8 mouse cellular contexts compared by ENCODE assay signal in genomic region chr19:14595390-14595997, GRCm38 (mm10). TPM values are rescaled to one million over a fixed set of nuclear protein-coding genes. Genes with fewer than 3 reads are reported as not detected.
DNase-seq lines count a peak whose midpoint lies in the region; ATAC-seq and TF ChIP-seq lines count a peak whose summit lies in the region.

No protein-coding gene starts in this region.

- peak overlapping the region; percentile 64 for H3K4me2 ChIP-seq in limb, embryonic 14.5 days (replicated peaks; ENCODE audit: low read depth, low read length, severe bottlenecking)
- peak overlapping the region; percentile 62 for H3K4me2 ChIP-seq in stomach, embryonic 16.5 days (ENCODE audit: low read depth, low read length)

- H3K4me1 ChIP-seq in cerebellum, adult 2 months (ENCODE audit: control insufficient read depth, insufficient read depth, low read length) = no peaks in the 10 kb centered on the region
- H3K4me1 ChIP-seq in megakaryocyte, embryonic 14.5 days = peaks cover 22% of the 10 kb centered on the region
- peaks cover 31% of the 10 kb centered on the region for H3K4me1 ChIP-seq in limb, embryonic 14.5 days (ENCODE audit: control insufficient read depth, insufficient read depth, low read length)
- peaks cover 13% of the 10 kb centered on the region; the same call in 1 of the 2 replicates for H3K4me1 ChIP-seq in stomach, embryonic 16.5 days (ENCODE audit: control insufficient read depth, insufficient read depth, low read length)

- no peaks in the 10 kb centered on the region for H3K27me3 ChIP-seq in cerebellum, adult 2 months (ENCODE audit: control insufficient read depth, insufficient read depth, low read length)
- no peaks in the 10 kb centered on the region for H3K27me3 ChIP-seq in megakaryocyte, embryonic 14.5 days (replicated peaks)
- no peaks in the 10 kb centered on the region for H3K27me3 ChIP-seq in limb, embryonic 14.5 days (ENCODE audit: control insufficient read depth, insufficient read depth, low read length)
- 0 out of 2 replicates have a peak, but pooled peaks cover 1% of the 10 kb centered on the region for H3K27me3 ChIP-seq in stomach, embryonic 16.5 days (ENCODE audit: control insufficient read depth, insufficient read depth, low read length)

- 77% methylated on average over 11 of the region's 11 CpGs for WGBS in cerebellum, adult 2 months
- 11% methylated on average over 11 of the region's 11 CpGs for WGBS in limb, embryonic 14.5 days
- 27% methylated on average over 11 of the region's 11 CpGs for WGBS in stomach, embryonic 16.5 days

- TF ChIP-seq POLR2A in cerebellum, adult 2 months (IDR thresholded peaks at IDR 0.05; ENCODE audit: borderline replicate concordance, insufficient read depth, low read length) = no peak
- no peak for TF ChIP-seq POLR2A in limb, embryonic 14.5 days (IDR thresholded peaks at IDR 0.05; ENCODE audit: borderline replicate concordance, extremely low read depth, insufficient read depth, insufficient read length)

- peaks cover 43% of the 10 kb centered on the region for H3K36me3 ChIP-seq in megakaryocyte, embryonic 14.5 days (replicated peaks; ENCODE audit: low read length)
- peaks cover 6% of the 10 kb centered on the region; the same call in 1 of the 2 replicates for H3K36me3 ChIP-seq in limb, embryonic 14.5 days (ENCODE audit: control insufficient read depth, insufficient read depth, low read length)
- no peaks in the 10 kb centered on the region for H3K36me3 ChIP-seq in stomach, embryonic 16.5 days (ENCODE audit: control insufficient read depth, insufficient read depth, low read length)

- H3K9me3 ChIP-seq in megakaryocyte, embryonic 14.5 days = no peaks in the 10 kb centered on the region
- no peaks in the 10 kb centered on the region for H3K9me3 ChIP-seq in limb, embryonic 14.5 days (ENCODE audit: control insufficient read depth, low read length)
- H3K9me3 ChIP-seq in stomach, embryonic 16.5 days (replicated peaks; ENCODE audit: control insufficient read depth, low read length) = no peaks in the 10 kb centered on the region

- DNase-seq in cerebellum, adult 2 months = peak; percentile 17 to 23
- DNase-seq in cerebellum, adult 18-20 months = no peak
- DNase-seq in limb, embryonic 14.5 days (ENCODE audit: low spot score) = no peak
- no peak for DNase-seq in thymus, postnatal 4 days

- no peak overlapping the region for H3K27ac ChIP-seq in cerebellum, adult 2 months (ENCODE audit: insufficient read depth, low read length)
- H3K27ac ChIP-seq in limb, embryonic 14.5 days (replicated peaks; ENCODE audit: low read depth, low read length) = no peak overlapping the region
- no peak overlapping the region for H3K27ac ChIP-seq in stomach, embryonic 16.5 days (ENCODE audit: low read length)

- no peak overlapping the region for H3K9ac ChIP-seq in limb, embryonic 14.5 days (ENCODE audit: low read depth, low read length, severe bottlenecking)
- H3K9ac ChIP-seq in stomach, embryonic 16.5 days (ENCODE audit: low read length) = peak overlapping the region; percentile 37; the same call in 1 of the 2 replicates

- H3K4me3 ChIP-seq in cerebellum, adult 2 months (replicated peaks; ENCODE audit: insufficient read depth, low read depth, low read length) = peak overlapping the region; percentile 40
- H3K4me3 ChIP-seq in megakaryocyte, embryonic 14.5 days (replicated peaks) = peak overlapping the region; percentile 74
- H3K4me3 ChIP-seq in limb, embryonic 14.5 days (replicated peaks; ENCODE audit: low read length) = peak overlapping the region; percentile 89
- peak overlapping the region; percentile 30 for H3K4me3 ChIP-seq in stomach, embryonic 16.5 days (replicated peaks; ENCODE audit: low read length)

- ATAC-seq in megakaryocyte, adult 5-6 weeks (ENCODE audit: poor library complexity, severe bottlenecking) = no peak
- no peak for ATAC-seq in limb, embryonic 14.5 days (ENCODE audit: low FRiP score, low read depth)
- ATAC-seq in stomach, embryonic 16.5 days (ENCODE audit: insufficient read depth, low FRiP score) = no peak
- no peak for ATAC-seq in megakaryocyte-erythroid progenitor cell, adult 5-6 weeks (replicated peaks; ENCODE audit: low FRiP score, low TSS enrichment, poor library complexity, severe bottlenecking)

- no peak for TF ChIP-seq CTCF in cerebellum, adult 2 months (IDR thresholded peaks at IDR 0.05; ENCODE audit: borderline replicate concordance, insufficient read depth, low read depth, low read length)

RNA-seq across cellular contexts. Expression of gene Tle4, which starts 2.4 kb away (rescaled TPM):
- polyA plus RNA-seq in cerebellum, adult 2 months (2012; rRNA removed) = 16.1 and 16.3 TPM in 2 replicates
- 3.8 and 5.4 TPM in 2 replicates for polyA plus RNA-seq in megakaryocyte, embryonic 14.5 days (2012; ENCODE audit: insufficient read depth, low replicate concordance)
- 32.3 and 38.4 TPM in 2 replicates for total RNA-seq in megakaryocyte, adult 5-6 weeks (2015)
- total RNA-seq in megakaryocyte, adult 5-6 weeks (2017) = 18.6 and 22.3 TPM in 2 replicates
- polyA plus RNA-seq in limb, embryonic 14.5 days (2012; rRNA removed) = 20.3 and 24.4 TPM in 2 replicates
- polyA plus RNA-seq in limb, embryonic 14.5 days (2014; fragmentation: Nextera tagmentation; extraction: Ambion mirVana) = 20.6 and 24.5 TPM in 2 replicates
- 10.6 and 10.9 TPM in 2 replicates for polyA plus RNA-seq in stomach, embryonic 16.5 days (2015; fragmentation: Nextera tagmentation; extraction: Ambion mirVana)
- total RNA-seq in megakaryocyte-erythroid progenitor cell, adult 5-6 weeks (2014; fragmentation: Nextera tagmentation) = 18.2 and 26.3 TPM in 2 replicates
- 8.7 and 13.3 TPM in 2 replicates for total RNA-seq in megakaryocyte-erythroid progenitor cell, adult 5-6 weeks (2017)

Comparison
In these comparisons a context has a peak if more than half of its experiments do, and no peak if none do; other contexts are left out.
1. DNase-seq: peak in cerebellum, adult 2 months (2 of 2); none in cerebellum, adult 18-20 months (0 of 2), limb, embryonic 14.5 days (single experiment) and thymus, postnatal 4 days (single experiment).
2. H3K4me3 ChIP-seq: peak in every context shown above with its lines; median percentile 89 in limb, embryonic 14.5 days; 74 in megakaryocyte, embryonic 14.5 days; 40 in cerebellum, adult 2 months; 30 in stomach, embryonic 16.5 days.